Mouse (Mus musculus) cerebellum, adult 18-20 months (tissue): ENCODE data around the gene Supt20.
A peak's percentile ranks its signal among the peaks of the same experiment; 100 is the strongest.

ENCODE experiments used
- DNase-seq, 2 experiments: peaks; one replicate each; pipeline ENCODE4 v3.0.0; 2021

Gene Supt20

GRCm38 (mm10) chr3:54757446-54757845 is 64.8 kb downstream of the Supt20 start:
- DNase-seq: no peak

- DNase-seq: no peak
Observed at GRCm38 (mm10) chr3:54759211-54759610, 66.6 kb downstream of the Supt20 start.

- DNase-seq: no peak
Observed at GRCm38 (mm10) chr3:54760321-54761115, 67.9 kb downstream of the Supt20 start.

- no peak for DNase-seq
Observed at GRCm38 (mm10) chr3:54761258-54761657, 68.7 kb downstream of the Supt20 start.

- peak; percentile 41 to 64 for DNase-seq
Observed at GRCm38 (mm10) chr3:54764418-54764817, 71.8 kb downstream of the Supt20 start.

GRCm38 (mm10) chr3:54765521-54765920 is 72.9 kb downstream of the Supt20 start:
- DNase-seq: peak in 1 of 2 experiments; percentile 22

GRCm38 (mm10) chr3:54766034-54766433 is 73.4 kb downstream of the Supt20 start:
- DNase-seq: no peak

- no peak for DNase-seq
Observed at GRCm38 (mm10) chr3:54766811-54767210, 74.2 kb downstream of the Supt20 start.

GRCm38 (mm10) chr3:54768592-54768991 is 76.0 kb downstream of the Supt20 start:
- DNase-seq: no peak

GRCm38 (mm10) chr3:54769349-54770275 is 77.0 kb downstream of the Supt20 start:
- no peak for DNase-seq

GRCm38 (mm10) chr3:54773613-54774012 is 81.0 kb downstream of the Supt20 start:
- DNase-seq: no peak

- DNase-seq: no peak
Observed at GRCm38 (mm10) chr3:54775989-54776631, 83.5 kb downstream of the Supt20 start.
